Mouse (Mus musculus): ENCODE results near the gene Il12rb1.

GRCm38 (mm10) chr8:70768956-70769355, 39.3 kb upstream of the Il12rb1 start:
- TF ChIP-seq CTCF (IDR thresholded peaks at IDR 0.05; ENCODE audit: extremely low read depth, insufficient read depth, low read length) (no peak), POLR2A (IDR thresholded peaks at IDR 0.05; ENCODE audit: extremely low read depth, insufficient read depth, low read length) (no peak)

All from cortical plate, adult 2 months (tissue).